Mouse (Mus musculus): ENCODE data around the gene Ttll9.

- TF ChIP-seq CTCF (IDR thresholded peaks at IDR 0.05; ENCODE audit: low read depth) (no peak), EP300 (IDR thresholded peaks at IDR 0.05; ENCODE audit: low read depth) (no peak)
These were observed 34.9 kb upstream of the Ttll9 start for GRCm38 (mm10) chr2:152927371-152927770.

All from liver, embryonic 14.5 days (tissue).